Mouse (Mus musculus) intestine, embryonic 14.5 days (tissue): ENCODE measurements around the gene Fam13a. TPM values are rescaled to one million over a fixed set of nuclear protein-coding genes. Genes with fewer than 3 reads are reported as not detected.

Experiments used
- ATAC-seq: fragments of 200-750 bp; cut with Nextera tagmentation; replicated peaks from 2 replicates; pipeline ENCODE4 v1.8.0; 2017; ENCODE audit warnings: low read depth, moderate number of reproducible peaks, moderate TSS enrichment, moderate library complexity; ENCODE audit not compliant: low FRiP score, low TSS enrichment
- DNase-seq: peaks from one replicate; pipeline ENCODE4 v3.0.0-alpha.2; 2018; ENCODE audit warnings: low spot score
- H3K27ac ChIP-seq: fragments of 300-500 bp; sonication (generic); 2 replicates; pipeline ENCODE4 v1.5.1; 2014; ENCODE audit warnings: low read depth, mild to moderate bottlenecking, control low read depth
- H3K27me3 ChIP-seq: fragments of 300-500 bp; sonication (generic); replicated peaks from 2 replicates; pipeline ENCODE4 v1.6.1; 2014; ENCODE audit warnings: low read length, control low read depth; ENCODE audit not compliant: control insufficient read depth, insufficient read depth
- H3K36me3 ChIP-seq: fragments of 300-500 bp; sonication (generic); 2 replicates; pipeline ENCODE4 v1.6.1; 2014; ENCODE audit warnings: low read length, control low read depth; ENCODE audit not compliant: control insufficient read depth, insufficient read depth
- H3K4me1 ChIP-seq: fragments of 300-500 bp; sonication (generic); replicated peaks from 2 replicates; pipeline ENCODE4 v1.6.1; 2014; ENCODE audit warnings: low read length, control low read depth, mixed read lengths; ENCODE audit not compliant: control insufficient read depth, insufficient read depth
- H3K4me2 ChIP-seq: fragments of 300-500 bp; sonication (generic); 2 replicates; pipeline ENCODE4 v1.6.1; 2014; ENCODE audit warnings: low read length
- H3K4me3 ChIP-seq: fragments of 300-500 bp; sonication (generic); 2 replicates; pipeline ENCODE4 v1.5.1; 2014; ENCODE audit warnings: low read depth, low read length, control low read depth, mixed read lengths
- H3K9ac ChIP-seq: fragments of 300-500 bp; sonication (generic); 2 replicates; pipeline ENCODE4 v1.6.1; 2014; ENCODE audit warnings: mild to moderate bottlenecking, low read length
- H3K9me3 ChIP-seq: fragments of 300-500 bp; sonication (generic); 2 replicates; pipeline ENCODE4 v1.6.1; 2016; ENCODE audit warnings: low read length, control low read depth; ENCODE audit not compliant: control insufficient read depth
- WGBS: fragments of 180-500 bp; shearing (Covaris S2); extraction: QIAGEN DNeasy Blood & Tissue Kit; methylation state at CpG from one replicate; pipeline ENCODE4 v1.1.7; 2014; 5-methylcytosine and 5-hydroxymethylcytosine counted together
- polyA plus RNA-seq: library from polyadenylated mRNA; unstranded; fragments of >200 nt; fragmentation: Nextera tagmentation; extraction: Ambion mirVana; gene quantifications from 2 replicates; pipeline ENCODE4 v1.2.1, GENCODE M21; 2014

Fam13a gene
- polyA plus RNA-seq, 1 experiment from 2014 or later: 9.9 TPM

DNA sequence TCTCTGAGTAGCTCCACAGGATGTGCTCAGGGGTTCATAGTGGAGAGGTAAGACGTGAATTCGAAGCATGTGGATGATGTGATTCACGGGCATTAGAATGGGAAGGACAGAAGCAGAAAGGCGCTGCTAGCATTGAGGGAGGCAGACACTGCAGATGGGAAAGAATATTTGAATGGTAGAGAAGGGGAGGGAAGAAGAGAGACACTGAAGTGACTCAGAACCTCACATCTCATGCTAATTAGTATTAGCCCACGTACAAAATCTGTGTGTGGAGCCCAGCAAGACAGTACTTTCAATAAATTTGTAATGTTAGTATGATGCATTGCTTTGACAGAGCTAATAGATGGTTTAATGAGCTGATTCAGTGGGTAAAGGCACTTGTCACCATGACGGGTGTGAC lies 103.6 kb downstream of the Fam13a start:
- ATAC-seq (no peak), DNase-seq (no peak)
- Histone ChIP-seq H3K27ac (no peak overlapping the region), H3K27me3 (no peaks in the 10 kb centered on the region), H3K4me1 (no peaks in the 10 kb centered on the region), H3K9ac (no peak overlapping the region), H3K4me2 (no peak overlapping the region), H3K36me3 (no peaks in the 10 kb centered on the region), H3K4me3 (no peak overlapping the region), H3K9me3 (no peaks in the 10 kb centered on the region)
- 81% methylated on average over 6 of the region's 6 CpGs for WGBS

GRCm38 (mm10) chr6:58916498-58916897 lies 107.9 kb downstream of the Fam13a start:
- H3K27me3 ChIP-seq: no peaks in the 10 kb centered on the region
- DNase-seq (no peak), ATAC-seq (no peak)
- H3K9ac ChIP-seq: no peak overlapping the region
- H3K4me1 ChIP-seq: no peaks in the 10 kb centered on the region
- 79% methylated on average over 5 of the region's 5 CpGs for WGBS
- H3K36me3 ChIP-seq: no peaks in the 10 kb centered on the region
- no peak overlapping the region for H3K27ac ChIP-seq
- no peak overlapping the region for H3K4me3 ChIP-seq
- H3K4me2 ChIP-seq: no peak overlapping the region
- no peaks in the 10 kb centered on the region for H3K9me3 ChIP-seq

- peak overlapping the region; percentile 38; the same call in 1 of the 2 replicates for H3K27ac ChIP-seq
Measured at GRCm38 (mm10) chr6:58913971-58914370, 110.4 kb downstream of the Fam13a start.

DNA sequence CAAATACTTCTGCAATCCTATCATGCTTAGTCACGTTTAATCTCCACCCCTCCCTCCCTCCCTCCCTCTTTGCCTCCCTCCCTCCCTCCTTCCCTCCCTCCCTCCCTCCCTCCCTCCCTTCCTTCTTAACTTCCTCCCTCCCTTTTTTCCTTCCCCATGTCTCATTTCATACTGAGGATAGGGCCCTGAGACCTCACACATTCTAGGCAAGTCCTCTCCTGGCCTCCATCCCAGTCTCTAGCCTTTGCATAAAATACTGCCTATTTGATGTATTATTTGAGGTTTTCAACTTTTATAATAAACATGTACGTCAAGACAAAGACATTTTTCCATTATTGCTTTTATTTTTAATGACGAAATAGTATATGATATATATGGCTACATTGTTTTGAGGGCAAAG lies 110.8 kb downstream of the Fam13a start:
- Histone ChIP-seq H3K4me3 (no peak overlapping the region), H3K9me3 (no peaks in the 10 kb centered on the region), H3K4me1 (no peaks in the 10 kb centered on the region), H3K4me2 (no peak overlapping the region), H3K27me3 (no peaks in the 10 kb centered on the region), H3K36me3 (no peaks in the 10 kb centered on the region), H3K9ac (no peak overlapping the region), H3K27ac (peak overlapping the region; percentile 38; the same call in 1 of the 2 replicates)
- no peak for ATAC-seq
- DNase-seq: no peak
- WGBS: 39% methylated on average over 3 of the region's 3 CpGs

More at GRCm38 (mm10) chr6:58913971-58914370, 110.4 kb downstream of the Fam13a start:
- WGBS: 37% methylated on average over 5 of the region's 5 CpGs
- Histone ChIP-seq H3K4me3 (no peak overlapping the region), H3K36me3 (no peaks in the 10 kb centered on the region), H3K4me1 (no peaks in the 10 kb centered on the region), H3K9me3 (no peaks in the 10 kb centered on the region), H3K4me2 (no peak overlapping the region), H3K27me3 (no peaks in the 10 kb centered on the region), H3K9ac (no peak overlapping the region)
- DNase-seq: no peak
- no peak for ATAC-seq

DNA sequence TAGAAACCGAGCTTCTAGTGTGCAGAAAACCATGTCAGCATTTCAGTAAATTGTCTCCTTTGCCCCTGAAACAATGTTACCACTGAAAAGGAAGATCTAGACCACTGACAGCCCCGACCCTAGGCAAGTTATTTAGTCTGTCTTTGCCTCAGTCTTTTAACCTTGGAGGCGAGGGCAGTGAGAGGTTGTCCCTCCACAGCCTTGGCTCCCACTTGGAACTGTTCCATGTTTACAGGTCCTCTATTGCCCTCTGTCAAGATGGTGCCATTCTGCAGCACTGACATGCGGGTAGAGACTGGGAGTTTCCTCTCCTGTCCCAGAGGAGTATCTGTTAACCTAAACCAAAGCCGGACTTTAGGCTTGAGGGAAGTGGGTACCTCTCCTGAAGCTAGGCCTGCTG lies 111.5 kb downstream of the Fam13a start:
- Histone ChIP-seq H3K9ac (no peak overlapping the region), H3K27me3 (no peaks in the 10 kb centered on the region), H3K27ac (no peak overlapping the region; the same call in 1 of the 2 replicates), H3K4me3 (no peak overlapping the region), H3K36me3 (no peaks in the 10 kb centered on the region), H3K4me1 (no peaks in the 10 kb centered on the region), H3K4me2 (no peak overlapping the region), H3K9me3 (peaks cover under 1% of the 10 kb centered on the region; the same call in 1 of the 2 replicates)
- ATAC-seq (no peak), DNase-seq (no peak)
- 62% methylated on average over 5 of the region's 5 CpGs for WGBS

DNA sequence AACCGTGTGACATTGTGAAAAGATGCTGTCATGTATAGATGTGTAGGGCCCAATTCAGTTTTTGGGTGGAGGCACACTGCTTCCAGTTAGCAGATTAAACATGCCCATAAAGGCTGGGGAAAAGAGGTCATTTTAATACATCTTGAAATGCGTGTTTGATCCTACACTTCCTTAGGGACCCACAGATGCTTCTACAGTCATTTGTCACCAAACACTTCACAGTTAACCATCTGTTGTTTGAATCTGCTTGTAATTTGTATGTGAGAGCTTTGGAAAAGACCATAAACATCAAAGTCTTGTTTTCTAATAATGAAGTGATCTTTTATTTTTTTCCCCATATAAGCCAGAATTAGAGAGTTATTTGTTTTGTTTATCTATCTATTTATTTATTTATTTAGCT lies 116.6 kb downstream of the Fam13a start:
- DNase-seq (no peak), ATAC-seq (no peak)
- Histone ChIP-seq H3K9ac (no peak overlapping the region), H3K4me3 (no peak overlapping the region), H3K4me1 (no peaks in the 10 kb centered on the region), H3K27me3 (no peaks in the 10 kb centered on the region), H3K4me2 (no peak overlapping the region), H3K36me3 (no peaks in the 10 kb centered on the region), H3K27ac (no peak overlapping the region), H3K9me3 (peaks cover 20% of the 10 kb centered on the region)
- 75% methylated on average over 2 of the region's 2 CpGs for WGBS

DNA sequence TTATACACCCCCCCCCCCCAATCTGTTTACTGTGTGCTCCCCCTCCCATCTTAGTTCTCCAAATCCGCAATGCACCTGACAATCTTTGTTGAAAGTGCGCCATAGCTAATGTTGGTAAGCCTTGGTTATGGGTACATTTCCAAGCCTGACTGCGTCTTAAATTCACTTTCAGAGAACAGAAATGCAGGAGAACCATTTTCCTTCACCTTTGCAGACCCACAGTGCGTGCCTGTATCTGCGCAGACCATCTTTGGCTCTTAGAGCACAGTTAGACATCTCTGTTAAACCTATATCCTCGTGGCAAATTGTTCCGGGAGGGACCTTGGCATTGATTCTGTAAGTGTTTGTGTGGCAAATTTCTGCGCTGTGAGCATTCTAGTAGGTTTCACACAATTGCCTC lies 117.0 kb downstream of the Fam13a start:
- Histone ChIP-seq H3K36me3 (no peaks in the 10 kb centered on the region), H3K27ac (no peak overlapping the region), H3K9ac (no peak overlapping the region), H3K9me3 (peaks cover 20% of the 10 kb centered on the region), H3K4me1 (no peaks in the 10 kb centered on the region), H3K4me2 (peak overlapping the region; percentile 55), H3K4me3 (no peak overlapping the region), H3K27me3 (no peaks in the 10 kb centered on the region)
- ATAC-seq: no peak
- WGBS: 83% methylated on average over 8 of the region's 8 CpGs
- DNase-seq: no peak

DNA sequence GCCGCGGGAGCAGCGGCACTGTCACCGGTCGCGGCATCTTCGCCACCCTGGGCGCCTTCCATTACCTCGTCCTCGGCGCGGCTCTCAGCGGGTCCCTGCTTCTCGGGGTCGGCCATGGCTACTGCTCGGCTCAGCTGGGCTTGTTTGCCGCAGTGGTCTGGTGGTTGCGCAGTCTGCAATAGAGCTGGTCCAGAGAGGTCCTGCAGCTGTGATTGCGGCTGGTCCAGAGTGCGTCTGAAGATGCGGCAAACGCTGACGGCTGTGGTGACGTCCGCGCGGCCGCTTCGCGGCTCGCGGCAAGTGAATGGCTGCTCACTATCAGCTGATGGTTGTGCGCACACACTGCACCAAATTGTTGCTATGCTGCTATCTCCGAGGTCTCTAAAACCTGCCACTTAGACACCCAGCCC lies 117.5 kb downstream of the Fam13a start, which contains the start of gene Nap1l5:
Gene Nap1l5, minus strand, starts transcription at position 225 of the 410 bp plus-strand sequence.
- no peaks in the 10 kb centered on the region for H3K36me3 ChIP-seq
- no peaks in the 10 kb centered on the region for H3K4me1 ChIP-seq
- DNase-seq: peak; percentile 70
- H3K4me3 ChIP-seq: peak within 1 kb of the TSS; percentile 37
- peak; percentile 57 for ATAC-seq
- H3K27ac ChIP-seq: no peak within 1 kb of the TSS
- peaks cover 20% of the 10 kb centered on the region for H3K9me3 ChIP-seq
- 55% methylated on average over 34 of the region's 34 CpGs for WGBS
- no peaks in the 10 kb centered on the region for H3K27me3 ChIP-seq
- no peak within 1 kb of the TSS for H3K9ac ChIP-seq
- peak within 1 kb of the TSS; percentile 55 for H3K4me2 ChIP-seq

DNA sequence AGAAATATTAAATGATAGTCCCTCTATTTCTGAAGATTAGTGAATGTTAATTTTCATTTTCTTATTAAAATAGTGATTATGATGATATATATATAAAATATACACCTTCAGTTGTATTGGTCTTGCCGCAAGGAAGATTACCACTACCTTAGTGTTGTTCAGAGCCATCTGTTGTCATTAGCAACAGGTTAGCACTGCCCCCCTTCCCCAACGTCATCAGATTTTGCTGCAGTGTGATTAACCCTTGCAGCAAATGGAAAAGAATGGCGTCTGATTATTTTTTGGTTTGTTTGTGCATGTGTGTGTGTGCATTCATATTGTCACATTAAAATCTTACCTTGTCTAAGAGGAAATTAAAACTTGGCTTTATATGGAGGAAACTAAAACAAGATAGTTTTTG lies 119.8 kb downstream of the Fam13a start:
- DNase-seq: no peak

More for the DNA sequence above, 119.8 kb downstream of the Fam13a start:
- 56% methylated on average over 3 of the region's 3 CpGs for WGBS
- no peaks in the 10 kb centered on the region for H3K4me1 ChIP-seq
- no peak overlapping the region for H3K4me2 ChIP-seq
- H3K27me3 ChIP-seq: no peaks in the 10 kb centered on the region
- no peak for ATAC-seq
- H3K27ac ChIP-seq: no peak overlapping the region
- no peak overlapping the region for H3K4me3 ChIP-seq
- H3K36me3 ChIP-seq: no peaks in the 10 kb centered on the region
- no peak overlapping the region for H3K9ac ChIP-seq
- H3K9me3 ChIP-seq: peaks cover 20% of the 10 kb centered on the region
